Mouse (Mus musculus) olfactory bulb, adult 2 months (tissue): ENCODE results near the gene Gas2. TPM values are rescaled to one million over a fixed set of nuclear protein-coding genes. Genes with fewer than 3 reads are reported as not detected.

Experiments
- H3K27ac ChIP-seq: fragments of 200-500 bp; 2 replicates; pipeline ENCODE4 v1.5.1; 2012; ENCODE audit warnings: low read depth, low read length; ENCODE audit not compliant: insufficient read depth
- H3K4me1 ChIP-seq: fragments of 200-500 bp; 2 replicates; pipeline ENCODE4 v1.6.1; 2012; ENCODE audit warnings: low read length; ENCODE audit not compliant: control insufficient read depth, insufficient read depth
- H3K4me3 ChIP-seq: fragments of 200-500 bp; 2 replicates; pipeline ENCODE4 v1.5.1; 2012; ENCODE audit warnings: mild to moderate bottlenecking, low read depth, low read length, moderate library complexity; ENCODE audit not compliant: insufficient read depth
- CTCF ChIP-seq: fragments of 200-500 bp; IDR thresholded peaks from 2 replicates; pipeline ENCODE4 v1.5.1; 2012; ENCODE audit warnings: low read depth, mild to moderate bottlenecking, low read length, moderate library complexity; ENCODE audit not compliant: insufficient read depth
- POLR2A ChIP-seq: fragments of 200-500 bp; IDR thresholded peaks from 2 replicates; pipeline ENCODE4 v1.6.1; 2012; ENCODE audit warnings: mild to moderate bottlenecking, low read depth, low read length, moderate library complexity; ENCODE audit not compliant: insufficient read depth
- WGBS: fragments of 180-500 bp; shearing (Covaris S2); methylation state at CpG from one replicate; pipeline ENCODE4 v1.1.7; 2018; 5-methylcytosine and 5-hydroxymethylcytosine counted together
- polyA plus RNA-seq: library from polyadenylated mRNA; stranded (reverse); fragments of >200 nt; gene quantifications from 2 replicates; pipeline ENCODE4 v1.2.4, GENCODE M21; 2012; ENCODE audit warnings: low replicate concordance; ENCODE audit not compliant: missing spikeins, insufficient read depth, insufficient read length

Gas2 gene
- polyA plus RNA-seq, 1 experiment: not detected

GRCm38 (mm10) chr7:52015180-52015579 is 153.4 kb downstream of the Gas2 start:
- Histone ChIP-seq H3K27ac (no peak overlapping the region), H3K4me1 (no peaks in the 10 kb centered on the region), H3K4me3 (no peak overlapping the region)
- no peak for TF ChIP-seq POLR2A
- no peak for TF ChIP-seq CTCF
- 89% methylated on average over 1 of the region's 1 CpGs for WGBS

DNA sequence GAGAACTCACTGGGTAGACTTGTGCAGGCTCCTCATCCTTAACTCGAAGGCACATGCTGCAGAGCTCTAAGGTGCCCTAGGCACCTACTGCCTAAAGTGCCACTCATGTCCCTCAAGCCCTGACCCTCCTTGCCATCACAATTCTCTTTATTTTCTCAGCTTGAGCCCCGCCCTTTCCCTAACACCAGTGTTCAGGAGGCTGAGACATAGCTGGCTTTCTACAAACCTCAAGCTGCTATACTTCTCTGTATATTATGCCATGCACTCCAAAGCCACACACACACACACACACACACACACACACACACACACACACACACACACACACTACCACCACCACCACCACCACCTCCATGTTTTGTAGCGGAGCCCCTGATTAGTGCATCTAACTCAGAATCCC is 153.8 kb downstream of the Gas2 start, which contains the start of gene 1700015G11Rik:
Gene 1700015G11Rik (minus strand): TSS at position 101 of the 400 bp plus-strand sequence.
- Histone ChIP-seq H3K27ac (no peak within 1 kb of the TSS), H3K4me1 (no peaks in the 10 kb centered on the region), H3K4me3 (no peak within 1 kb of the TSS)
- 89% methylated on average over 3 of the region's 3 CpGs for WGBS
- TF ChIP-seq POLR2A: no peak
- no peak for TF ChIP-seq CTCF

GRCm38 (mm10) chr7:52022039-52022438 is 160.2 kb downstream of the Gas2 start:
- Histone ChIP-seq H3K4me1 (no peaks in the 10 kb centered on the region), H3K27ac (no peak overlapping the region), H3K4me3 (no peak overlapping the region)
- 86% methylated on average over 4 of the region's 4 CpGs for WGBS
- TF ChIP-seq POLR2A (no peak), CTCF (no peak)

DNA sequence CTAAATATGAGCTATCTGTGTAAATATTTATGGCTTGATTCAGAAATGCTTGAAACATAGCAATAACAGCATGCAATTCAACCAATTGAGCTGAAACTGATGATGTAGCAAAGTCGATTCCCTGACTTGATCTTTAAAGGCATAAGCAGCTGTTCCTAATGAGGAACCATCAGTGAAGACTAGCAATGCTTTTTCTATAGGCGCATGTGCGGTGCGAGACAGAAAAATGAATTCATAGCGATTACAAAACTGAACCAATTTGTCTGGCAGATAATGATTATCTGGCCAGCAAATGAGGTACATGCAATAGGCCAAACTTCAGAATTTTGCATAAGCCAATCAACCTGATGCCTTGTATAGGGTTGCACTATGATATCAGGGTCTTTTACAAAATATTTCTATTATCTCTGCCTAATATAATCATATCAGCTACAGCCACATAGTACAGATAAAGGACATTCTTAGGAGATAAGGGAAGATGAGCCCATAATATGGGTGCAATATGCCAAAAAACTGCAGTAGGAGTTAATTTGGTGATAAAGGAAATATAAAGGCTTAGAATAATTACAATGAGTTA is 162.3 kb downstream of the Gas2 start:
- Histone ChIP-seq H3K4me1 (no peaks in the 10 kb centered on the region), H3K4me3 (no peak overlapping the region), H3K27ac (no peak overlapping the region)
- WGBS: 93% methylated on average over 5 of the region's 5 CpGs
- TF ChIP-seq CTCF: no peak
- TF ChIP-seq POLR2A: no peak

DNA sequence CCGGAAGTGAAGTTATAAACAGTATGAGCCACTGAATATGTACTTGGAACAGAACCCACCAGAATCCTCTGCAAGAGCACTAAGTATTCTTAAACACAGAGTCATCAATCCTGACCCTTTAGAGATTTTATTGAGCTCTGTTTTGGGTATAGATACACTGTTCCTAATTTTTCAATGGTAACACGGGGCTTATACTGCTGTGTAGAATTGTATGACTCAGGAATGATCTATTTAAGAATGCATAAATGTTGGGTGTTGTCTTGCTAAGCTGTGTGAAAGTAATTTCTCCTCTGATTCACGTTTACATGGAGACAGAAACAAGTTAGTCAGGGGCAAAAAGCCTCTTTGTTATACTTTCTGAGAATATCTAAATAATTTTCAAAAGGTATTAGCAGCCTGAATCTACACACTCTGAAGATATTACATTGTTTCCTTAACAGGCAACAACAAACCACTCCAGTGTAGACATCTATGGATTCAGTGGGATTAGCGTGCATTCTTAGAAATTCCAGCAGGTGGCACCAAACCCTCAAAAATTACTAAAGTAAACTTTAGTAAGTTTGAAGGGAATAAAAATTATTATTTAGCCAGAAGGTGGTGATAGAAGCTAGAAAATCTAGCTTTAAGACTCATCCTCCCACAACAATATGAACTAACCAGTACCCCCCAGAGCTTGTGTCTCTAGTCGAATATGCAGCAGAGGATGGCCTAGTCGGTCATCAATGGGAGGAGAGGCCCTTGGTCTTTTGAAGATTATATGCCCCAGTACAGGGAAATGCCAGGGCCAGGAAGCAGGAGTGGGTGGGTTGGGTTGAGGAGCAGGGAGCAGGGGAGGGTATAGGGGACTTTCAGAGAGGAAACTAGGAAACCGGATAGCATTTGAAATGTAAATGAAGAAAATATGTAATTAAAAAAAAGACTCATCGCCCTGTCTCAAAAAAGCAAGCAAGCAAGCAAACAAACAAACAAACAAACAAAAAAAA is 176.1 kb downstream of the Gas2 start:
- Histone ChIP-seq H3K4me3 (no peak overlapping the region), H3K4me1 (no peaks in the 10 kb centered on the region), H3K27ac (no peak overlapping the region)
- TF ChIP-seq CTCF: no peak
- no peak for TF ChIP-seq POLR2A
- 35% methylated on average over 8 of the region's 8 CpGs for WGBS

Other genes starting within 250 kb of the Gas2 start
- gene Slc17a6, start 240.0 kb upstream of the Gas2 start, polyA plus RNA-seq: not detected in 2 replicates
- gene Fancf, start 252 bp downstream of the Gas2 start, polyA plus RNA-seq: not detected in 2 replicates
- not detected in 2 replicates for gene Svip, start 144.0 kb downstream of the Gas2 start, polyA plus RNA-seq
- not detected in 2 replicates for gene 1700015G11Rik, start 153.7 kb downstream of the Gas2 start, polyA plus RNA-seq